Mouse (Mus musculus): Measurements from ENCODE around the gene Gpn2. TPM values are rescaled to one million over a fixed set of nuclear protein-coding genes. Genes with fewer than 3 reads are reported as not detected.

Gene Gpn2
- polyA plus RNA-seq (2015; fragmentation: Nextera tagmentation; extraction: Ambion mirVana): 23.4 and 25.9 TPM in 2 replicates

DNA sequence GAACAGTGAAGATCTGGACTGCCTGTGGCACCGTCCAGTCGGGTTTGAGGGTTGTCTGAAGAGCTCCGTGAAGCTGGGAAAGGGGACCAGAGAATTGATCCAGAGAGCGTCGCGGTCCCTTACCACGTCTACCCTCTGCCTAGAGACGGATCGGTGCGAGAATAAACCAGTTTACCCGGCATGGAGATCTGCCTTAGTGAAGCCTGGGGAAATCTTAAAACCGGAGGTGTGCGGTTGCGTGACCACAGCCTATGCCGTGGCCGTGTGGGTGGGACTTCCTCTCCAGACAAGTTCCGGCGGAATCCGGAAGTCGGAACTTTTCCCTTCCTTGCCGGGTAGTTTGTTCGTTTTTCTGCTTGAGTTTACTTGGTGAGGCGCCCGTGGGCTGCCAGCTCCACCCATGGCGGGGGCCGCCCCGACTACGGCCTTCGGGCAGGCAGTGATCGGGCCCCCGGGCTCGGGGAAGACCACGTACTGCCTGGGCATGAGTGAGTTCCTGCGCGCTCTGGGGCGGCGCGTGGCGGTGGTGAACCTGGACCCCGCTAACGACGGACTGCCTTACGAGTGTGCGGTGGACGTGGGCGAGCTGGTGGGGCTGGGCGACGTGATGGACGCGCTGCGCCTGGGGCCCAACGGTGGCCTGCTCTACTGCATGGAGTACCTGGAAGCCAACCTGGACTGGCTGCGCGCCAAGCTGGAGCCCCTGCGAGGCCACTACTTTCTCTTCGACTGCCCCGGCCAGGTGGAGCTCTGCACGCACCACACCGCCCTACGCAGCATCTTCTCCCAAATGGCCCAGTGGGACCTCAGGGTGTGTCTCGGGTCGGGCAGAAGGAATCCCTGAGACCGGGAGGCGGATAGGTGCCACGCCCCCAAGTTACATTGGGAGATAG is at the start of gene Gpn2:
Gpn2 (plus strand) TSS at position 304 of the 893 bp plus-strand sequence.
- peak; percentile 91 for DNase-seq (ENCODE audit: low spot score)

DNA sequence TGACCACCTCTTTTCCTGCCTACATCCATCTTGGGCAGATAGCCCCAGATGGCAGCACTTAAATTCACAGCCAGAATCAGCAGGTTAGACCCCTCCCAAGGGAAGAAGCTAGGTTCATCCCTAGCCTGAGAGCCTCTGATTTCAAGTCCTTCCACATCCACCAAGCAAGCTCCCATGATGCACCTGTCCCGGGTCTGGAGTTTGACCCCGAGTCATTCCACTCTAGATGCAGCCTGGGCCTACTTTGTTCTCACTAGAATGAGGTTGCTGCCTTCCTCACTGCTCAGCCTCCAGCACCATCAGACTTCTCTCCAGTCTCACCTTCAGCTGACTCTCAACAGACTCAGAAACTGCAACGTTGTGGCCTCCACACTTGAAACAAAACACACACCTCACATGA is 48.1 kb upstream of the Gpn2 start:
- DNase-seq (ENCODE audit: low spot score): no peak

DNA sequence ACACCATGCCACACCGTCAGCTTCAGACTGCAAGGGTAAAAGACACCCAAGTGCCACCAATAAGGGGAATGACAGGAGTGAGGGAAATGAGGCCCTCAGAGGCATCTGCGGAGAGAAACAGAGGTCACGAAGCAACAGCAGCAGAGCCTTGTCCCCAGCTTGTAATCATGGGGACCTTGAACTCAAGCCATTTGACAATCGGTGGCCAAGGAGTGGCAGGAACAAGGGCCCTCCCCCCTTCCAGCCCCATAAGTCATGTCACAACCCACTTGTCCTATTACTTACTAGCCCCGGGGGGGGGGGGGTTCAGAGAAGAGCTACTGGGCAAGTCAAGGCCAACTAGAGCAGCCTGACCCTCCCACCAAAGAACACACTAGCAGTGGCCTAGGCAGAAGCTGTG is 47.5 kb upstream of the Gpn2 start:
- no peak for DNase-seq (ENCODE audit: low spot score)

GRCm38 (mm10) chr4:133545272-133546231 is 38.6 kb upstream of the Gpn2 start, which contains the start of gene Nudc:
Nudc (minus strand) TSS chr4:133545996.
- peak; percentile 96 for DNase-seq (ENCODE audit: low spot score)

- DNase-seq (ENCODE audit: low spot score): no peak
Measured at GRCm38 (mm10) chr4:133552029-133552428, 32.1 kb upstream of the Gpn2 start.

GRCm38 (mm10) chr4:133552768-133553447 is 31.3 kb upstream of the Gpn2 start, which contains the start of gene Nr0b2:
Nr0b2 (plus strand) TSS chr4:133553376.
- DNase-seq (ENCODE audit: low spot score): no peak

DNA sequence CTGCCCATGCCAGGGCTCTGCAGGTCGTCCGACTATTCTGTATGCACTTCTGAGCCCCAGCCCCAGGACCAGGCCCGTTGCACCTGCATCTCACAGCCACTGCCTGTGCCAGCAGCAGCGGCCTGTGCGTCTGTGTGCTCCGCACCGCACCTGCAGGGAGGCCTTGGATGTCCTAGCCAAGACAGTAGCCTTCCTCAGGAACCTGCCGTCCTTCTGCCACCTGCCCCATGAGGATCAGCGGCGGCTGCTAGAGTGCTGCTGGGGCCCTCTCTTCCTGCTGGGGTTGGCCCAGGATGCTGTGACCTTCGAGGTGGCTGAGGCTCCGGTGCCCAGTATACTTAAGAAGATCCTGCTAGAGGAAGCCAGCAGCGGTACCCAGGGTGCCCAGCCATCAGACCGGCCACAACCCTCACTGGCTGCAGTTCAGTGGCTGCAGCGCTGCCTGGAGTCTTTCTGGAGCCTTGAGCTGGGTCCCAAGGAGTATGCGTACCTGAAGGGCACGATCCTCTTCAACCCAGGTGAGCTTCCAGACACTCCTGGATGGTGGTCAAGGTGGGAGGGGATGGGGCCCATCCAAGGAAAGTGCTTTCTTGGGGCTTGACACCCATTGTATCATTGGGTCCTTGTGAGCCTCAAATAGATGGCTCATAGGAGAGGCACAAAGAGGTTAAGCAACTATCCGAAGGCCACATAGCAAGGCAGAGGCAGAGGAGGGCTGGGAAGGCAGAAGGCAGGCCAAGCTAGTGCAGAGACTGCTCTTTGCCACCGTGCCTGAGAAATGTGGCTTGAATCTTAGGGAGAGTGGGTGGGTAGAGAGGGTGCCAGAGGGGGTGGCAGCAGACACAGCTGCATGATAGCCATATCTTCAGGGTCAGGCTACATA is 30.5 kb upstream of the Gpn2 start:
- DNase-seq (ENCODE audit: low spot score): no peak

- DNase-seq (ENCODE audit: low spot score): no peak
Measured at GRCm38 (mm10) chr4:133557041-133557717, 27.0 kb upstream of the Gpn2 start.

DNA sequence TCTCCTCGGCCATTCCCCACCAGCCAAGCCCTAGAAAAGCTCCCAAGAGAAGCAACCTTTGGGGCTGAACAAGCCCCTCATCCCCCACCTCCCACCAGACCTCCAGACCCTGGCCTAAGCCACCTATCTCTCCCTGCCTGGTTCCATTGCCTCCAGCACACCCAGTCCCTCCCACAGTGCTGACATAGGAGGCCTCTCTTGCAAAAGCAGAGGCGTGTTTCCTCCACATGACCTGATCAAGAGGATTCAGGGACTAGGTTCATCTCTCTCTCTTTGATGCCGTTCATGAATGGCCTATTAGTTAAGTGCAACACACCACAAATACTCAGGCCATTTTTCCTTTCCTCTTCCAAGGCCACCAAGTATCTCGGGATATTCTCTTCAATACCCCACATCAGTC is 24.3 kb upstream of the Gpn2 start:
- DNase-seq (ENCODE audit: low spot score): no peak

- no peak for DNase-seq (ENCODE audit: low spot score)
Measured at GRCm38 (mm10) chr4:133561622-133562021, 22.5 kb upstream of the Gpn2 start.

GRCm38 (mm10) chr4:133563123-133563571 is 21.0 kb upstream of the Gpn2 start:
- DNase-seq (ENCODE audit: low spot score): no peak

DNA sequence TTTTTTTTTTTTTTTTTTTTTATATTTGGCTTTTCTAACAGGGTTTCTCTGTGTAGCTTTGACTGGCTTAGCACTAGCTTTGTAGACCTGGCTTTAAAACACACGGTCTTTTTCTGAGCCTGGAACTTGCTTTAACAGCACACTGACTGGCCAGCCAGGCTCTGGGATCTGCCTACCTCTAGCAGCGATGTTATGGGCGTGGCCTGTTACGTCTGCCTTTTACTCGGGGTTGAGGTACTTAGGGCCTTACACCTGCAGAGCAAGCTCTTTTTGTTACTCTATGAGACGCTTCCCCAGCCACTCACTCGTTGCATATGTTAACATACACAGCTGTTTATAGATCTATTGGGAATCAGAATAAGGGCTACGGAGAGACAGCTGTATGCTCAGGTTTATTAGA is 16.9 kb upstream of the Gpn2 start:
- DNase-seq (ENCODE audit: low spot score): no peak

- DNase-seq (ENCODE audit: low spot score): no peak
Measured at GRCm38 (mm10) chr4:133569291-133570065, 14.7 kb upstream of the Gpn2 start.

DNA sequence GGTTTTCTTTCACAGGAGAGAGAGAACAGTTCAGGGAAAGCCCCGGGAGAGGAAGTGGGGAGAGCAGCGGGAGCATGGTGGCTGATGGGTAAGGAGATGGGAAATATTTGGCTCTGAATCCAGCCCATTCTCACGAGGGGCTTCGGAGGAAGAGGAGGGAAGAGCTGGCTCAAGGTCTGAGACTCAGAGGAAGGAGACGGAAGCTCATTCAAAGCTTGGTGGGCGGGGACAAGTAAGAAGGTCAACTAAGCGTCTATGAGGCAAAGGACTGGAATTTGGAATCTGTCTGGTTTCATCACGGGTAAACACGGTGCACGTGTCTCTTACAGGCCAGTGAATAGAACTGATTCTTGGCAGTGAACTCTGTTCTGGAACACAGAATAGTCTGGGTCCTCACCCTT is 14.1 kb upstream of the Gpn2 start:
- DNase-seq (ENCODE audit: low spot score): no peak

- peak; percentile 84 for DNase-seq (ENCODE audit: low spot score)
Measured at GRCm38 (mm10) chr4:133574070-133574842, 9.9 kb upstream of the Gpn2 start, which contains the start of gene Gpatch3. Gpatch3 (plus strand) TSS chr4:133574745.

- no peak for DNase-seq (ENCODE audit: low spot score)
Measured at GRCm38 (mm10) chr4:133574843-133575202, 9.3 kb upstream of the Gpn2 start.

DNA sequence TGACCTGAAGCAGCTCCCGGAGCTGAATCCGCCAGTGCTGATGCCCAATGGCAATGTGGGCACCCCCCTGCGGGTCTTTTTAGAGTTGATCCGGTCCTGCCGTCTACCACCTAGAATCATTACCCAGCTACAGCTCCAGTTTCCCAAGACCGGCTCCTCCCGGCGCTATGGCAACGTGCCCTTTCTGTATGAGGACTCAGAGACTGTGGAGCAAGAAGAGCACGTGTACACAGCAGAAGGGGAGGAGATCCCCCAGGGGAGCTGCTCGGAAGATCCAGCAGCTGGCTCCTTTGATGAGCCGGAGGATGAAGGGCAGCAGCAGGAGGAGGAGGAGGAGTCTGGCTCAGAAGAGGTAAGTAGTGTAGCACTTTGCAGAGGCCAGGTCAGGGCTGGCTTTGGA is 6.2 kb upstream of the Gpn2 start:
- no peak for DNase-seq (ENCODE audit: low spot score)

DNA sequence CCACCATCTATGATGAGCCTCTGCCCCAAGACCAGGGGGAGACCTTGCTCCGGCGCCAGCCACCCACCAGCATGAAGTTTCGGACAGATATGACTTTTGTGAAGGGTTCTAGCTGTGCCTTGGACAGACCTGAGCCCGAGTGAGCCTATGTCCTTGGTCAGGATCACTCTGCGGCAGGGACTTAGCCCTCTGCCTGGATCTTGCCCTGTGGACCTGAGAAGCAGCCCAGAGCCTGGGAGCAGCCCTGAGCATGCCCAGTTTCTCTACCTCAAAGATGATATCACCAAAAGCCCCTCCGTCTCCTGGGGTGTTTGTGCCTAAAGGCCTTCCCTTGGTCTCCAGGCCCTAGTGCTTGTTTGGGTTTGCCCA is 488 bp upstream of the Gpn2 start:
- no peak for DNase-seq (ENCODE audit: low spot score)
